Mouse (Mus musculus) heart, adult 8-10 months (tissue): Measurements from ENCODE around the gene Ephb2. TPM values are rescaled to one million over a fixed set of nuclear protein-coding genes. Genes with fewer than 3 reads are reported as not detected.

Experiments
- DNase-seq: peaks from one replicate; pipeline ENCODE4 v3.0.0; 2022; ENCODE audit warnings: low spot score
- microRNA-seq: library from miRNA; unstranded; fragments of <30 nt; microRNA quantifications from one replicate; pipeline ENCODE4 v1.2.0, GENCODE M21; 2022
- total RNA-seq, 4 experiments: library from RNA; stranded (reverse); gene quantifications; 2 replicates each; pipeline ENCODE4 v1.2.4; 2022

Gene Ephb2
- total RNA-seq, 4 experiments from 2014 or later: 0.44 to 0.86 (median 0.45) TPM

DNA sequence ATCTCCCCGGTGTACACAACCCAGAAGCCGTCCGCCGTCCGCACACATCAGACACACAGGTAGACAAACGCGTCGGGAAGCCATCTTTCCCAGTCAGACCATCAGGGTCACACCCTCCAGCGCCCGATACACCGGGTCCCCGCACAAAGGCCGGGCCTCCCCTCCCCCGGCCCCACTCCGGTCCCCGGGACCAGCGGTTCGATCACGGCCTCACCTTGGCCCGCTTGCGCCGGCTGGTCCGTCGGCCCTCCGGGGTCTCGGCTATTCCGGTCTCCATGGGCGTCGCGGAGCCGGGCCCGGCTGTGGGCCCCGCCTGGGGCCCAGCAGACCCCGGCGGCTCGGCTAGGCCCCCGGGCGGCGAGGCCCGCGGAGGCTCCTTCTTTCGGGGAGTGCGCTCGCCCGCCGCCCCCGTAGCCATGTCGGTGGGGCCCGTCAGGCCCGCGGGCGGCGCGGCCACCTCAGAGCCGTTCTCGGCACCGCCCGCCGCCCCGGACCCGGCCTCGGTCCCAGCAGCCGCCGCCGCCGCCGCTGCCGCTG is 233.7 kb downstream of the Ephb2 start:
- DNase-seq: peak; percentile 19

DNA sequence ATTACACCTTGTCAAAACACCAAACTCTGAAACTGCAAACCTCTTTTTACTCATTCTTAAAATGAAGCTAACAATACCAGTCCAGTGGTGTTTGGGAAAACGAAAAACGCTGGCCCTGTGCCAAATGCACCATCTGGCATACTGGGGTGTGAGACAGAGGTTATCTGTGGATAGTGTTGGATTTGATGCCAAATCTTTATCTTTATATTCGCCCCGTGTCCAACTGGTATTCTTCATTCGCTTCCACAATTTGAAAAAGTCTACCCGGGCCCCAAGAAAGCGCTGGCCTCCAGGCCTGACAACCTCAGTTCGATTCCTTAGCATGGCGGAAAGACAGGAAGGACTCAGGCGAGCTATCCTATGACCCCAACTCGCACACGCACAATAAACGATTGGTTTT is 234.3 kb downstream of the Ephb2 start:
- DNase-seq: peak; percentile 28

DNA sequence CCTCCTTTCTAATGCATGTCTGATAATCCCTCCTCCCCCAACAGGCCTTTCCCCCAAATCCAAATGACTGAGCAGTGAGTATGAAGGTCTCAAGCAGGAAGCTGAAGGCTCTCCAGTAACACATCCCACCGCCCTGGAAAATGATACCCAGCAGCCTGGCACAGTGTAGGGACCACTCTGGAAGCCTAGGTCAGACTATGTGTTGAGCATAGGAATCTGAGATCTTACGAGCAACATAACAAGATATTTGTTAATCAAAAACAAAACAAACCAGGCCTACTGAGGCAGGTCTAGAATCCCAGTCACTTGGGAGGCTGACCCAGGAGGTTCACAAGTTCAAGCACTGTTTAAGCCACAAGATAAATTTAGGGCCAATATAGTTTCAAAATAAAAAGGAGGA is 235.3 kb downstream of the Ephb2 start:
- DNase-seq: no peak

DNA sequence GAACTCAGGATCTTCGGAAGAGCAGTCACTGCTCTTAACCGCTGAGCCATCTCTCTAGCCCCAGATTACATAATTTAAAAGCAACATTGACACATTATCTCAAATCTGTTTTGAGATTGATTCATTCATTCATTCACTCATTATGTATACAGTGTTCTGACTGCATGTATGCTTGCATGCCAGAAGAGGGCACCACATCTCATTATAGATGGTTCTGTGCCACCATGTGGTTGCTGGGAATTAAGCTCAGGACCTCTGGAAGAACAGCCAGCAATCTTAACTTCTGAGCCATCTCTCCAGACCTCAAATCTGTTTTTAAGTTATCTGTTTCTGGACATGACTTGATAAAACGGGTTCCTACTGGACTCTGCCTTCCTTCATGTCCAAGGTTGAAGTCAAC is 235.9 kb downstream of the Ephb2 start:
- no peak for DNase-seq

DNA sequence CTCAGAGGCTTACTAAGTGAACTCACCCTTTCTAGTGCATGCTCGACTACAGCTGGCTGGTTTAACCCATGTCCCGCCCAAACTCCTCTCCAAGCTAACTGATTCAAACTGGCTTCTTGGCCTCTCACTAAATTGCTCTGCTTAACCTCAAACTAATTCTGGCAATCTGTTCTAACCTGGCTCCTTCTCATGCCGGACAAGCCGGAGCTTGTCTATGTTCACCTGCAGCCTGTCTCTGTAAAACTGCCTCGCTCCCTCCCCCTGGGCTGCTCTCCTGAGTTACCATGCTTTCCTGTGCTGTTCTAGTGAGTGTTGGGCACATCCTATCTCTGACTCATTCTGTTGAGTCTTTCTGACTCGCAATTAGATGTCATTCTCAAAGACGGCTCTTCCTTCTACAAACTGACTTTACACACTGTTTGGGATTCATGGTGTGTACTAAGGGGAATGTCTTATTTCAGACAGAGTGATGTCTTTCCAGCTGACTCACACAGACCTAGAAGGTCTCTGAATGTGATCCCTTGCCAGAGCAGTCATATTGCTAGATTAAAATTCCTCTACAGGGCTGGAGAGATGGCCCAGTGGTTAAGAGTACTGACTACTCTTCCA is 237.4 kb downstream of the Ephb2 start:
- DNase-seq: no peak

Small RNA genes lying within 50 kb of the gene (microRNA-seq; reads per million reads assigned to microRNA genes)
- not detected for gene Gm22180

Other genes starting within 250 kb of the Ephb2 start
- 10 to 100 TPM; 24.3 to 27.0 (median 26.4) TPM for gene Kdm1a, start 233.3 kb downstream of the Ephb2 start, total RNA-seq
- not detected for gene Tex46, start 225.6 kb downstream of the Ephb2 start, total RNA-seq
- gene Lactbl1, start 213.4 kb downstream of the Ephb2 start, total RNA-seq: under 1 TPM in 1 of 4 experiments, not detected in 3; 0.09 TPM
- gene C1qb, start 50.2 kb upstream of the Ephb2 start, total RNA-seq: 10 to 100 TPM; 30.2 to 38.5 (median 31.2) TPM
- 10 to 100 TPM; 21.6 to 30.2 (median 24.9) TPM for gene C1qc, start 57.1 kb upstream of the Ephb2 start, total RNA-seq
- gene C1qa, start 62.8 kb upstream of the Ephb2 start, total RNA-seq: 10 to 100 TPM; 23.6 to 36.8 (median 31.2) TPM
- under 1 TPM in 1 of 4 experiments, not detected in 3; 0.13 TPM for gene Epha8, start 120.8 kb upstream of the Ephb2 start, total RNA-seq
- gene Zbtb40, start 212.8 kb upstream of the Ephb2 start, total RNA-seq: 1 to 10 TPM; 5.6 to 9.3 (median 7.1) TPM